Mouse (Mus musculus) hindbrain, embryonic 11.5 days (tissue): ENCODE measurements around the gene Rpl31. TPM values are rescaled to one million over a fixed set of nuclear protein-coding genes. Genes with fewer than 3 reads are reported as not detected.

ENCODE experiments used
- ATAC-seq: fragments of 200-750 bp; cut with Nextera tagmentation; 2 replicates; pipeline ENCODE4 v1.8.0; 2017; ENCODE audit warnings: mild to moderate bottlenecking, moderate TSS enrichment, moderate library complexity; ENCODE audit not compliant: low FRiP score
- DNase-seq: peaks from one replicate; pipeline ENCODE4 v3.0.0-alpha.2; 2015; ENCODE audit warnings: low spot score
- H3K27ac ChIP-seq: fragments of 300-500 bp; sonication (generic); 2 replicates; pipeline ENCODE4 v1.5.1; 2014; ENCODE audit warnings: mild to moderate bottlenecking, low read depth, low read length
- H3K27me3 ChIP-seq: fragments of 300-500 bp; sonication (generic); 2 replicates; pipeline ENCODE4 v1.6.1; 2014; ENCODE audit warnings: mild to moderate bottlenecking, low read length, moderate library complexity, mixed read lengths; ENCODE audit not compliant: control insufficient read depth, insufficient read depth
- H3K36me3 ChIP-seq: fragments of 300-500 bp; sonication (generic); 2 replicates; pipeline ENCODE4 v1.6.1; 2014; ENCODE audit warnings: mild to moderate bottlenecking, low read length, moderate library complexity, mixed read lengths; ENCODE audit not compliant: control insufficient read depth, insufficient read depth
- H3K4me1 ChIP-seq: fragments of 300-500 bp; sonication (generic); replicated peaks from 2 replicates; pipeline ENCODE4 v1.6.1; 2014; ENCODE audit warnings: low read length, mixed read lengths; ENCODE audit not compliant: control insufficient read depth, insufficient read depth
- H3K4me2 ChIP-seq: fragments of 300-500 bp; sonication (generic); replicated peaks from 2 replicates; pipeline ENCODE4 v1.6.1; 2014; ENCODE audit warnings: mild to moderate bottlenecking, low read depth, low read length
- H3K4me3 ChIP-seq: fragments of 300-500 bp; sonication (generic); 2 replicates; pipeline ENCODE4 v1.5.1; 2014; ENCODE audit warnings: low read depth, low read length
- H3K9ac ChIP-seq: fragments of 300-500 bp; sonication (generic); 2 replicates; pipeline ENCODE4 v1.6.1; 2014; ENCODE audit warnings: low read depth, low read length
- H3K9me3 ChIP-seq: fragments of 300-500 bp; sonication (generic); 2 replicates; pipeline ENCODE4 v1.6.1; 2016; ENCODE audit warnings: low read length; ENCODE audit not compliant: control insufficient read depth
- WGBS: fragments of 180-500 bp; shearing (Covaris S2); extraction: QIAGEN DNeasy Blood & Tissue Kit; methylation state at CpG from one replicate; pipeline ENCODE4 v1.1.7; 2014; 5-methylcytosine and 5-hydroxymethylcytosine counted together
- polyA plus RNA-seq: library from polyadenylated mRNA; unstranded; fragments of >200 nt; fragmentation: Nextera tagmentation; extraction: Ambion mirVana; gene quantifications from 2 replicates; pipeline ENCODE4 v1.2.1, GENCODE M21; 2014

The Rpl31 gene
- polyA plus RNA-seq, 1 experiment from 2014 or later = 426 TPM

GRCm38 (mm10) chr1:39396347-39396746, 28.7 kb downstream of the Rpl31 start:
- H3K9me3 ChIP-seq = no peaks in the 10 kb centered on the region

GRCm38 (mm10) chr1:39398284-39398683, 30.6 kb downstream of the Rpl31 start:
- no peaks in the 10 kb centered on the region for H3K9me3 ChIP-seq
- 92% methylated on average over 6 of the region's 6 CpGs for WGBS

More at GRCm38 (mm10) chr1:39396347-39396746, 28.7 kb downstream of the Rpl31 start:
- H3K4me3 ChIP-seq = no peak overlapping the region
- H3K36me3 ChIP-seq = no peaks in the 10 kb centered on the region
- no peak for DNase-seq
- H3K4me2 ChIP-seq = no peak overlapping the region
- no peaks in the 10 kb centered on the region for H3K4me1 ChIP-seq
- WGBS = 72% methylated on average over 4 of the region's 4 CpGs
- no peaks in the 10 kb centered on the region for H3K27me3 ChIP-seq
- H3K9ac ChIP-seq = no peak overlapping the region
- H3K27ac ChIP-seq = no peak overlapping the region
- no peak for ATAC-seq

GRCm38 (mm10) chr1:39399228-39399627, 31.6 kb downstream of the Rpl31 start:
- H3K27me3 ChIP-seq = no peaks in the 10 kb centered on the region
- no peak for ATAC-seq
- H3K9me3 ChIP-seq = no peaks in the 10 kb centered on the region
- WGBS = 74% methylated on average over 4 of the region's 4 CpGs
- DNase-seq = no peak
- no peaks in the 10 kb centered on the region for H3K4me1 ChIP-seq
- no peak overlapping the region for H3K9ac ChIP-seq
- no peak overlapping the region for H3K4me2 ChIP-seq
- H3K4me3 ChIP-seq = no peak overlapping the region
- no peaks in the 10 kb centered on the region for H3K36me3 ChIP-seq
- H3K27ac ChIP-seq = no peak overlapping the region

More at GRCm38 (mm10) chr1:39398284-39398683, 30.6 kb downstream of the Rpl31 start:
- Histone ChIP-seq H3K27ac (no peak overlapping the region), H3K4me1 (no peaks in the 10 kb centered on the region), H3K36me3 (no peaks in the 10 kb centered on the region), H3K9ac (no peak overlapping the region), H3K4me2 (no peak overlapping the region), H3K4me3 (no peak overlapping the region), H3K27me3 (no peaks in the 10 kb centered on the region)
- DNase-seq (no peak), ATAC-seq (no peak)

GRCm38 (mm10) chr1:39400173-39400572, 32.5 kb downstream of the Rpl31 start:
- ATAC-seq (no peak), DNase-seq (no peak)
- H3K4me1 ChIP-seq = no peaks in the 10 kb centered on the region
- WGBS = 92% methylated on average over 3 of the region's 3 CpGs
- no peaks in the 10 kb centered on the region for H3K36me3 ChIP-seq
- H3K9ac ChIP-seq = no peak overlapping the region
- H3K4me2 ChIP-seq = no peak overlapping the region
- H3K27ac ChIP-seq = no peak overlapping the region
- H3K4me3 ChIP-seq = no peak overlapping the region
- no peaks in the 10 kb centered on the region for H3K27me3 ChIP-seq
- no peaks in the 10 kb centered on the region for H3K9me3 ChIP-seq

DNA sequence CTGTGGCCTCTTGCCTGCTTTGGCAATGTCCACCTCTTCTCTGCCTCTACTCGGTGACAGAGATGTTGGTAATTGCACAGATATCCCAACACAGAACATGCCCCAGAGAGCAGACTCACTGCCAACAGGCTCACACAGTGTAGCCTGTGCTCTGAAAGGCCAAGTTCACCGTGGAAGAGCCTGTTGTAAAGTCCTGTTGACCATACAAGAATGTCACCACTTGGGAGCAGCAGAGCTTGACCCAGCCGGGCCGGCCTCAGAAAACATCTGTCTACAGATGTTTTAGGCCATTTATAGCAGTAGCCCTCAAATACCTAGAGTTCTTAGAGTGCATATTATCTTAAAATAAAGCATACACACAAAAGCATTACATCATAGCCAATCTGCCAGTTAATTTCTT, 39.5 kb downstream of the Rpl31 start:
- H3K4me1 ChIP-seq = no peaks in the 10 kb centered on the region
- no peak overlapping the region for H3K27ac ChIP-seq
- no peak overlapping the region for H3K4me3 ChIP-seq
- WGBS = 87% methylated on average over 4 of the region's 4 CpGs
- DNase-seq (no peak), ATAC-seq (no peak)
- H3K27me3 ChIP-seq = no peaks in the 10 kb centered on the region
- H3K9me3 ChIP-seq = no peaks in the 10 kb centered on the region
- H3K4me2 ChIP-seq = no peak overlapping the region
- no peaks in the 10 kb centered on the region for H3K36me3 ChIP-seq
- no peak overlapping the region for H3K9ac ChIP-seq

DNA sequence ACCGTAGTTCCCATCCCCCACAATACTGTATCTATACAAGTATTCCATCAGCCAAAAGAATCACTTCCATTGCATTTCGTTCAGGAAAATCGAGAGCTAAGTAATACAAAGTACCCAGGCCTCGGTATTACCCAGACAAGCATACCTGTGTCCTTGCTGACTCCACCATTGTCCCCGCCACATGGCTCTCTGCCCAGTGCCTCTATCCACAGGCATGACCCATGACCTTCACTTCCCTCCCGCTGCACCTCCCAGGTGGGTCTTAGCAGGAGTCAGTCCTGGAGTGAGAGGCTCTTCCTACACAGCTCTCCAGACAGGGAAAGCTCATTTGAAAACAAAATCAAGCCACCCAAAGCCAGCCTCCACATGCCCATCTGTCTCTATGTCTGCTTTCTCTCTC, 40.5 kb downstream of the Rpl31 start:
- no peak overlapping the region for H3K4me2 ChIP-seq
- H3K27ac ChIP-seq = no peak overlapping the region
- H3K9ac ChIP-seq = no peak overlapping the region
- H3K36me3 ChIP-seq = no peaks in the 10 kb centered on the region
- WGBS = 89% methylated on average over 6 of the region's 6 CpGs
- DNase-seq (no peak), ATAC-seq (no peak)
- no peaks in the 10 kb centered on the region for H3K27me3 ChIP-seq
- H3K9me3 ChIP-seq = no peaks in the 10 kb centered on the region
- no peak overlapping the region for H3K4me3 ChIP-seq
- no peaks in the 10 kb centered on the region for H3K4me1 ChIP-seq

DNA sequence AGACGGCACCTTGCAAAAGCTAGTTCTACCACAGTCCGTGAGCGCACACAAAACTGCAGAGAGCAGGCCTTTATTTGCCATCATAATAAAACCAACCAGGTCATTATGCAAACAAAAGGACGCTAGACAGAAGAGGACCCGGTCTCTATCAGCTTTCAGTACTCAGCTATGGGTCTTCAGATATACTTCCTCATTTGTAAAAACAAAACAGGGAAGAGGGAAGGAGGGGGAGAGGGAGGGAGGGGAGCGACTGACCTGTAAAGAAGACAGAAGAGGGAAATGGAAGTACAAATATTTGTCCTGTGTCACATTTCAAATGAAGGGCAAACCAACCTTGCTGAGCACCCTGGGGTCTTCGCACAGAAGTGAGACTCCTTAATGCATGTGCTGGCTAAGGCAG, 41.0 kb downstream of the Rpl31 start:
- DNase-seq (no peak), ATAC-seq (no peak)
- no peaks in the 10 kb centered on the region for H3K9me3 ChIP-seq
- no peaks in the 10 kb centered on the region for H3K4me1 ChIP-seq
- H3K27ac ChIP-seq = no peak overlapping the region
- no peak overlapping the region for H3K9ac ChIP-seq
- 63% methylated on average over 7 of the region's 7 CpGs for WGBS
- H3K27me3 ChIP-seq = no peaks in the 10 kb centered on the region
- no peak overlapping the region for H3K4me3 ChIP-seq
- no peak overlapping the region for H3K4me2 ChIP-seq
- no peaks in the 10 kb centered on the region for H3K36me3 ChIP-seq

GRCm38 (mm10) chr1:39410085-39410821, 42.6 kb downstream of the Rpl31 start:
- no peak overlapping the region for H3K4me3 ChIP-seq
- no peaks in the 10 kb centered on the region for H3K4me1 ChIP-seq
- H3K27ac ChIP-seq = no peak overlapping the region
- no peak overlapping the region for H3K9ac ChIP-seq
- no peaks in the 10 kb centered on the region for H3K36me3 ChIP-seq
- no peak overlapping the region for H3K4me2 ChIP-seq
- WGBS = 84% methylated on average over 19 of the region's 19 CpGs
- ATAC-seq (no peak), DNase-seq (no peak)
- H3K27me3 ChIP-seq = no peaks in the 10 kb centered on the region
- H3K9me3 ChIP-seq = no peaks in the 10 kb centered on the region

DNA sequence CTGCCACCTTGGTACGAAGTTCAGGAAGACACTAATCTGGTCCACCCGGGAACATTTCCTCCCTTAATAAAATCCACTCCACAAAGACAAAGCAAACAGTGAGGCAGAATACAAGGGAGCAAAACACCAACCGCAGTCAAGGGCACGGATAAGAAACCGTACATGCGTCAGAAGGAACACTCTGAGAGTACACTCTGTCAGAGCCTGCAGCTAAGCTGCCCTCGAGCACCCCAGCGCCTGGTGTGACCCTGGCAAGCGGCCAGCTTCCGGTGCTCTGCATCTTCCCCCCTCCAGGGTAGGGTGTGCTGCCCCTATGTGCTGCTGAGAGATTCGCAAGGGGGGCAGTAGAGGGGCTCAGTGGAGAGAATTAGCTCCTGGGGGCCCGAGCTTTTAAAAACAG, 50.2 kb downstream of the Rpl31 start:
- Histone ChIP-seq H3K27me3 (no peaks in the 10 kb centered on the region), H3K27ac (no peak overlapping the region), H3K9ac (no peak overlapping the region), H3K9me3 (no peaks in the 10 kb centered on the region), H3K36me3 (no peaks in the 10 kb centered on the region), H3K4me2 (no peak overlapping the region), H3K4me3 (no peak overlapping the region), H3K4me1 (no peaks in the 10 kb centered on the region)
- no peak for ATAC-seq
- DNase-seq = peak; percentile 11
- 48% methylated on average over 12 of the region's 12 CpGs for WGBS
